Mouse (Mus musculus) cerebellum, postnatal 14 days (tissue): ENCODE measurements around the gene Skap2.

ENCODE experiments used
- DNase-seq, 2 experiments: peaks; one replicate each; pipeline ENCODE4 v3.0.0; 2021; ENCODE audit warnings: mixed read lengths in 2 of 2

The Skap2 gene

GRCm38 (mm10) chr6:52004995-52005394 lies 7.4 kb downstream of the Skap2 start:
- no peak for DNase-seq

GRCm38 (mm10) chr6:52002676-52003075 lies 9.7 kb downstream of the Skap2 start:
- DNase-seq = peak in 1 of 2 experiments; percentile 22

GRCm38 (mm10) chr6:51999157-51999478 lies 13.2 kb downstream of the Skap2 start:
- no peak for DNase-seq

- DNase-seq = peak in 1 of 2 experiments; percentile 21
Observed at GRCm38 (mm10) chr6:51998409-51999156, 13.8 kb downstream of the Skap2 start.

- DNase-seq = no peak
Observed at GRCm38 (mm10) chr6:51987999-51988398, 24.4 kb downstream of the Skap2 start.

- DNase-seq = peak; percentile 61 to 77
Observed at GRCm38 (mm10) chr6:51977638-51978037, 34.7 kb downstream of the Skap2 start.

- DNase-seq = no peak
Observed at GRCm38 (mm10) chr6:51975751-51976150, 36.6 kb downstream of the Skap2 start.

- DNase-seq = no peak
Observed at GRCm38 (mm10) chr6:51958992-51959391, 53.4 kb downstream of the Skap2 start.

- DNase-seq = no peak
Observed at GRCm38 (mm10) chr6:51956048-51956792, 56.1 kb downstream of the Skap2 start.

GRCm38 (mm10) chr6:51947661-51948060 lies 64.7 kb downstream of the Skap2 start:
- DNase-seq = no peak

GRCm38 (mm10) chr6:51944916-51945315 lies 67.4 kb downstream of the Skap2 start:
- DNase-seq = no peak

GRCm38 (mm10) chr6:51933998-51934397 lies 78.4 kb downstream of the Skap2 start:
- peak in 1 of 2 experiments; percentile 52 for DNase-seq

GRCm38 (mm10) chr6:51933034-51933611 lies 79.2 kb downstream of the Skap2 start:
- peak; percentile 13 to 37 for DNase-seq

GRCm38 (mm10) chr6:51927101-51927500 lies 85.2 kb downstream of the Skap2 start:
- no peak for DNase-seq

- DNase-seq = peak in 1 of 2 experiments; percentile 7
Observed at GRCm38 (mm10) chr6:51921831-51922230, 90.5 kb downstream of the Skap2 start.

GRCm38 (mm10) chr6:51908495-51908894 lies 103.9 kb downstream of the Skap2 start:
- DNase-seq = no peak

GRCm38 (mm10) chr6:51905659-51906058 lies 106.7 kb downstream of the Skap2 start:
- DNase-seq = no peak

GRCm38 (mm10) chr6:51901544-51901943 lies 110.8 kb downstream of the Skap2 start:
- DNase-seq = no peak

- no peak for DNase-seq
Observed at GRCm38 (mm10) chr6:51898318-51898994, 113.9 kb downstream of the Skap2 start.

- no peak for DNase-seq
Observed at GRCm38 (mm10) chr6:51895753-51896152, 116.6 kb downstream of the Skap2 start.

- no peak for DNase-seq
Observed at GRCm38 (mm10) chr6:51894717-51895116, 117.6 kb downstream of the Skap2 start.

GRCm38 (mm10) chr6:51890356-51890755 lies 122.0 kb downstream of the Skap2 start:
- no peak for DNase-seq

- DNase-seq = no peak
Observed at GRCm38 (mm10) chr6:51889824-51890223, 122.5 kb downstream of the Skap2 start.
